Mouse (Mus musculus) hindbrain, embryonic 16.5 days (tissue): ENCODE measurements around the gene Zfp536. TPM values are rescaled to one million over a fixed set of nuclear protein-coding genes. Genes with fewer than 3 reads are reported as not detected.

Source experiments
- ATAC-seq: fragments of 200-750 bp; cut with Nextera tagmentation; 2 replicates; pipeline ENCODE4 v1.8.0; 2017; ENCODE audit warnings: moderate TSS enrichment, moderate library complexity
- H3K27ac ChIP-seq: fragments of 300-500 bp; sonication (generic); 2 replicates; pipeline ENCODE4 v1.5.1; 2014; ENCODE audit warnings: low read depth, mild to moderate bottlenecking, control low read depth, low read length, moderate library complexity
- H3K27me3 ChIP-seq: fragments of 300-500 bp; sonication (generic); replicated peaks from 2 replicates; pipeline ENCODE4 v1.6.1; 2014; ENCODE audit warnings: low read length; ENCODE audit not compliant: control insufficient read depth, insufficient read depth
- H3K36me3 ChIP-seq: fragments of 300-500 bp; sonication (generic); 2 replicates; pipeline ENCODE4 v1.6.1; 2014; ENCODE audit warnings: mild to moderate bottlenecking, low read length, moderate library complexity, mixed read lengths; ENCODE audit not compliant: control insufficient read depth, insufficient read depth
- H3K4me1 ChIP-seq: fragments of 300-500 bp; sonication (generic); 2 replicates; pipeline ENCODE4 v1.6.1; 2014; ENCODE audit warnings: low read depth, low read length; ENCODE audit not compliant: control insufficient read depth, insufficient read depth
- H3K4me2 ChIP-seq: fragments of 300-500 bp; sonication (generic); 2 replicates; pipeline ENCODE4 v1.6.1; 2014; ENCODE audit warnings: mild to moderate bottlenecking, low read length, control low read depth, moderate library complexity
- H3K4me3 ChIP-seq: fragments of 300-500 bp; sonication (generic); 2 replicates; pipeline ENCODE4 v1.5.1; 2014; ENCODE audit warnings: mild to moderate bottlenecking, low read length, control low read depth, moderate library complexity
- H3K9ac ChIP-seq: fragments of 300-500 bp; sonication (generic); 2 replicates; pipeline ENCODE4 v1.6.1; 2014; ENCODE audit warnings: low read depth, mild to moderate bottlenecking, control low read depth, low read length, moderate library complexity
- H3K9me3 ChIP-seq: fragments of 300-500 bp; sonication (generic); 2 replicates; pipeline ENCODE4 v1.6.1; 2014; ENCODE audit warnings: mild to moderate bottlenecking, low read length, moderate library complexity; ENCODE audit not compliant: control insufficient read depth
- WGBS: fragments of 180-500 bp; shearing (Covaris S2); extraction: QIAGEN DNeasy Blood & Tissue Kit; methylation state at CpG from one replicate; pipeline ENCODE4 v1.1.7; 2014; 5-methylcytosine and 5-hydroxymethylcytosine counted together
- polyA plus RNA-seq: library from polyadenylated mRNA; unstranded; fragments of >200 nt; fragmentation: Nextera tagmentation; extraction: Ambion mirVana; gene quantifications from 2 replicates; pipeline ENCODE4 v1.2.1, GENCODE M21; 2015

The Zfp536 gene
- polyA plus RNA-seq, 1 experiment from 2014 or later = 28.5 TPM

DNA sequence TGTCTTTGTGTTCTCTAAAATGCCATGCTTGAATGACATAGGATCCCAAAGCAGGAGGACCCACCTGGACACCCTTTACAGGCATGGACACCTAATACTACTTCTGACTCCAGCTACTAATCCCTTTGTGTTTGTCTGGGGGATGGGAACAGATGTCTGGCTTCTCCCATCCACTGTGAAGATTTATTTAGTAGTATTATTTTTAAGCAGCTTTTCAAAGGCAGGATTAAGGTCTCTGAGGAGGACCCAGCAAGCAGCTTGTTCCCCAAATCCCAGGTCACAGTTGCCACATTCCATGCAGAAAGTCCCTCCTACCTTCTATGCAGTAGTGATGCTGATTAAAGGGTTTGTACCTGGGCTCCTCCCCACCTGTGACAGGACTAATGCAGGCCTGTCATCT, 347.4 kb downstream of the Zfp536 start:
- Histone ChIP-seq H3K9ac (no peak overlapping the region), H3K9me3 (no peaks in the 10 kb centered on the region)
- ATAC-seq = no peak

DNA sequence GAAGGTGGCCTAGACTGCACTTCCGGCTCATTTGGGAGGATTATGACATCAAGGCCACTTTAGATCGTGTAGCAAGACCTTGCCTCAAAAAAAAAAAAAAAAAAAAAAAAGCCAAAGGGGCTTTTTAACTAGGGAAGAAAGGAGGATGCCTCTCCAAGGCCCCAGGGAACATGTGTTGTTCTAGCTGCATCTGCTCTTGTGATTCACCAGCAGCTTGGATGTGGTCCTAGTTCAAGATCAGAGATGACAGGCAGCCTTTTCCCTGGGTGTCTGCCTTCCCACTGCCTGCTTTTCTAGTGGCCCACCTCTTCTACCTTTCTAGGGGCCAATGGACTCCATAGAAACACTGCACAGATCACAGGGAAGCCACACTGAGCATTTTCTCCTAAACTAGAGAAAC, 350.5 kb downstream of the Zfp536 start:
- H3K4me2 ChIP-seq = no peak overlapping the region
- WGBS = 41% methylated on average over 2 of the region's 2 CpGs
- H3K9me3 ChIP-seq = no peaks in the 10 kb centered on the region
- no peaks in the 10 kb centered on the region for H3K4me1 ChIP-seq
- H3K9ac ChIP-seq = no peak overlapping the region
- H3K27ac ChIP-seq = no peak overlapping the region
- H3K27me3 ChIP-seq = no peaks in the 10 kb centered on the region
- no peaks in the 10 kb centered on the region for H3K36me3 ChIP-seq
- no peak for ATAC-seq
- no peak overlapping the region for H3K4me3 ChIP-seq

More for the DNA sequence above, 347.4 kb downstream of the Zfp536 start:
- H3K36me3 ChIP-seq = no peaks in the 10 kb centered on the region
- no peak overlapping the region for H3K27ac ChIP-seq
- H3K4me2 ChIP-seq = no peak overlapping the region
- H3K4me1 ChIP-seq = no peaks in the 10 kb centered on the region
- H3K27me3 ChIP-seq = no peaks in the 10 kb centered on the region
- no peak overlapping the region for H3K4me3 ChIP-seq

Other genes starting within 250 kb of the Zfp536 start
- gene Uri1, start 249.9 kb upstream of the Zfp536 start, polyA plus RNA-seq = 31.5 and 35.3 TPM in 2 replicates